Mouse (Mus musculus) heart, postnatal 0 days (tissue): Measurements from ENCODE around the gene Pter. TPM values are rescaled to one million over a fixed set of nuclear protein-coding genes. Genes with fewer than 3 reads are reported as not detected.

Source experiments
- ATAC-seq: fragments of 200-750 bp; cut with Nextera tagmentation; 2 replicates; pipeline ENCODE4 v1.8.0; 2017; ENCODE audit warnings: low read depth, moderate number of reproducible peaks, moderate library complexity; ENCODE audit not compliant: insufficient read depth
- DNase-seq: peaks from one replicate; pipeline ENCODE4 v3.0.0-alpha.2; 2016; ENCODE audit warnings: low spot score
- H3K27ac ChIP-seq: fragments of 300-500 bp; sonication (generic); 2 replicates; pipeline ENCODE4 v1.5.1; 2014; ENCODE audit warnings: low read depth, mild to moderate bottlenecking
- H3K27me3 ChIP-seq: fragments of 300-500 bp; sonication (generic); 2 replicates; pipeline ENCODE4 v1.6.1; 2014; ENCODE audit warnings: low read length, mixed read lengths; ENCODE audit not compliant: control insufficient read depth, insufficient read depth
- H3K36me3 ChIP-seq: fragments of 300-500 bp; sonication (generic); replicated peaks from 2 replicates; pipeline ENCODE4 v1.6.1; 2014; ENCODE audit warnings: low read length, mixed read lengths; ENCODE audit not compliant: control insufficient read depth, insufficient read depth
- H3K4me1 ChIP-seq: fragments of 300-500 bp; sonication (generic); 2 replicates; pipeline ENCODE4 v1.6.1; 2014; ENCODE audit warnings: antibody characterized with exemption; ENCODE audit not compliant: control insufficient read depth, insufficient read depth
- H3K4me2 ChIP-seq: fragments of 300-500 bp; sonication (generic); 2 replicates; pipeline ENCODE4 v1.6.1; 2014; ENCODE audit warnings: low read depth, mild to moderate bottlenecking, low read length, moderate library complexity
- H3K4me3 ChIP-seq: fragments of 300-500 bp; sonication (generic); 2 replicates; pipeline ENCODE4 v1.5.1; 2014; ENCODE audit warnings: low read depth, low read length
- H3K9ac ChIP-seq: fragments of 300-500 bp; sonication (generic); replicated peaks from 2 replicates; pipeline ENCODE4 v1.6.1; 2014; ENCODE audit warnings: low read depth, low read length, mixed read lengths
- H3K9me3 ChIP-seq: fragments of 300-500 bp; sonication (generic); replicated peaks from 2 replicates; pipeline ENCODE4 v1.6.1; 2016; ENCODE audit warnings: low read length; ENCODE audit not compliant: control insufficient read depth
- CTCF ChIP-seq: IDR thresholded peaks from 2 replicates; pipeline ENCODE4 v1.5.1; 2016; ENCODE audit warnings: antibody characterized with exemption, control low read depth, low read depth
- EP300 ChIP-seq: IDR thresholded peaks from 2 replicates; pipeline ENCODE4 v1.6.1; 2016; ENCODE audit warnings: antibody characterized with exemption, low read depth
- WGBS: fragments of 180-500 bp; shearing (Covaris S2); extraction: QIAGEN DNeasy Blood & Tissue Kit; methylation state at CpG from one replicate; pipeline ENCODE4 v1.1.7; 2014; 5-methylcytosine and 5-hydroxymethylcytosine counted together
- polyA plus RNA-seq: library from polyadenylated mRNA; unstranded; fragments of >200 nt; fragmentation: Nextera tagmentation; extraction: Ambion mirVana; gene quantifications from 2 replicates; pipeline ENCODE4 v1.2.1, GENCODE M21; 2015
- total RNA-seq: library from RNA; depleted of rRNA; stranded (reverse); fragments of >200 nt; gene quantifications from 2 replicates; pipeline ENCODE4 v1.2.3, GENCODE M21; 2014; ENCODE audit warnings: low replicate concordance; rRNA removed

Gene Pter
- total RNA-seq = 11.7 and 19.8 TPM in 2 replicates
- 13.8 and 14.6 TPM in 2 replicates for polyA plus RNA-seq

DNA sequence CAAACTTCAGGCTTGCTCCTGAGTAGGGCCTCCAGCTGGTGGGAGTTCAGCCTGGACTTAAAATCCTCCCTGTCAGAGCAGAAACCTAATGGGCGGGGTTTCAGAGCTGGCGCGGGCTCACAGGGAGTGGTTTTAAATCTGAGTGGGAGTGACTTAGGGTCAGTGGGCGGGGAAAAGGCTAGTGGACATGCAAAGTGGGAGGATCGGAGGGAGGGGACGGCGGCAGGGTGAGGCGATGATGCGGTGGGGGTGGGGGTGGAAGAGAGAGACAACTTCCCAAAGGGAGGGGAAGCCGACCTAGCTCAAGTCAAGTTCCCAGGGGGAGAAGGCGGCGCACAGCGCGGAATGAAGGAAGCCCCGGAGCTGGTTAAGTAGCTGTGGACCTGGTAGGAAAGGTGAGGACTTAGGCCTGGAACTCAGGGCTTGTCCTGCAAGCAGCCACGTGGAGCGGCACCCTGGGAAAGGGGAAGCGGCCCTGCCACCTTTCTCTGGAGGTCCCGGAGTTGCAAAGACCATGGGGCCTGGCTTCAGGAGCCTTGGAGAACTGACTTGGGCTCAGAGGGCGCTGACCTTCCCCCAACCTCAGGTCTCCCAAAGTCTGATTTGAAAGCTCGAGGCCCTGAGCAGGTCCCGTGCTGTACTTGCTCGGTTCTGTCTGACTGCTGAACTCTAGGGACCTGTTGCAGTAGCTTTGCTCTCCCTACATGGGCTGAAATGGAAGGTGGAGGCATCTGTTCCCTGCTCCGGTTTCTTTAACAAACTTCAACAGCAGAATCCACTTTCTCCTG, at the start of gene Pter:
Gene Pter (plus strand): TSS at position 238 of the 788 bp plus-strand sequence.
- TF ChIP-seq EP300 (no peak), CTCF (no peak)
- DNase-seq (peak; percentile 96), ATAC-seq (peak; percentile 99)
- H3K27me3 ChIP-seq = no peaks in the 10 kb centered on the region
- H3K4me2 ChIP-seq = peak within 1 kb of the TSS; percentile 69
- H3K4me3 ChIP-seq = peak within 1 kb of the TSS; percentile 59
- peak within 1 kb of the TSS; percentile 77 for H3K27ac ChIP-seq
- WGBS = under 1% methylated on average over 24 of the region's 24 CpGs
- peaks cover 7% of the 10 kb centered on the region for H3K4me1 ChIP-seq
- H3K9ac ChIP-seq = peak within 1 kb of the TSS; percentile 57
- no peaks in the 10 kb centered on the region for H3K9me3 ChIP-seq
- H3K36me3 ChIP-seq = no peaks in the 10 kb centered on the region

DNA sequence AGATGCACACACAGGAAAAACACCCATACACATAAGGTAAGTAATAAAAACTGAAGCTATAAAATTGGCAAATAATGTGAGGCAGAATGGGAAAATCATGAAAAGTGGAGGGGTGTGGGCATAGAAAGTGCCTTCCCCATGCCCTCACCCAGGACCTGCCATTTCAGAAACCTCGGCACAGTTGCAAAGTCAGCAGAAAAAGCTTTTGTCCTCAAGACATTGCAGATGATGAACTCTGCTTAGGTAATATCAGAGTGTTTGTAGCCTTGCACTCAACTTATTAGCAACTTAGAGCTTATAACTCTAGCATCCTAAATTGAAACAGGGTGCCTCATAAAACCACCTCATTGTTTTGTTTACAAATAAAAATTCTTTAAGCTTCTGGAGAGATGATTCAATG, 49.6 kb upstream of the Pter start:
- no peak overlapping the region for H3K9ac ChIP-seq
- H3K27me3 ChIP-seq = no peaks in the 10 kb centered on the region
- no peak overlapping the region for H3K27ac ChIP-seq
- 70% methylated on average over 1 of the region's 1 CpGs for WGBS
- TF ChIP-seq EP300 = no peak
- TF ChIP-seq CTCF = no peak
- ATAC-seq (no peak), DNase-seq (no peak)
- H3K4me2 ChIP-seq = no peak overlapping the region
- no peaks in the 10 kb centered on the region for H3K4me1 ChIP-seq
- H3K36me3 ChIP-seq = no peaks in the 10 kb centered on the region
- H3K9me3 ChIP-seq = no peaks in the 10 kb centered on the region
- no peak overlapping the region for H3K4me3 ChIP-seq

DNA sequence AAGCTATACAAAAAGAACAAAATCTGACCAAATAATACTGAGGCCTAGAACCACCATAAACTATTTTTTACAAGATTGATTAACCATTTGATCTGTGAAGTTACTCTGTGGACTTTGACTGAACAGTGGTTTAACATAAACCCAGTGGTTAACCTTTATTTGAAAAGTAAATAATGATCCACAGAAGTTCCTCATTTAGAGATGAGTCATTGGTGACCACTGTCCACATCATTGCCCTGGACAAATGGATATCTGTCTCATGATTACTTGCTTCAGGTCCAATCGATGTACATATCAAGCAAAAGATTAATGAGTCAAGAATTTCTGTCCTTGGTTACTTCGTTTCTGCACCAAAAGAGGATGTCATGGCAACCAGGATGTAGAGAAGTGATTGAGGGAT, 44.3 kb upstream of the Pter start:
- TF ChIP-seq CTCF (no peak), EP300 (no peak)
- H3K27me3 ChIP-seq = no peaks in the 10 kb centered on the region
- no peaks in the 10 kb centered on the region for H3K4me1 ChIP-seq
- H3K36me3 ChIP-seq = no peaks in the 10 kb centered on the region
- no peak for DNase-seq
- H3K9ac ChIP-seq = no peak overlapping the region
- H3K27ac ChIP-seq = no peak overlapping the region
- H3K4me2 ChIP-seq = no peak overlapping the region
- no peaks in the 10 kb centered on the region for H3K9me3 ChIP-seq
- 66% methylated on average over 2 of the region's 2 CpGs for WGBS
- no peak overlapping the region for H3K4me3 ChIP-seq
- ATAC-seq = no peak

DNA sequence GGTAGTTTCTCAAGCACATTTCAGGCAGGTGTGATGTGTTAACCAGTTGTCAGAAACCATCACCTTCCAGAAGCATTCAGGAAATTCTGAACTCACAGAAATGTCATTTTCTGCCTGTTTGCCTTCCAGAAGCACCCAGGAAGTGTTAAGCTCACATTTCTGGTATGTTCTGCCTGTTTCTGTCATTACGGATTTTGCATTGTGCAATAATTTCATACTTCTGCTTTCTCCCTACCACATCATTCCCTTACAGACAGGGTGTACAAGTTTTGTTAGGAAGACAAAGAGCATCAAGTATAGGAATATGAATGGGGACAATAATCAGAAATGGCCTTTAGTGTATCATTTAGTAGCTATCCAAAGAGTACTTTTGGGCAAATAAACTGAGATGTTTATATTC, 42.8 kb upstream of the Pter start:
- Histone ChIP-seq H3K9ac (no peak overlapping the region), H3K9me3 (no peaks in the 10 kb centered on the region), H3K4me1 (no peaks in the 10 kb centered on the region), H3K36me3 (no peaks in the 10 kb centered on the region), H3K4me3 (no peak overlapping the region), H3K4me2 (no peak overlapping the region), H3K27me3 (no peaks in the 10 kb centered on the region), H3K27ac (no peak overlapping the region)
- TF ChIP-seq CTCF (no peak), EP300 (no peak)
- WGBS = 86% methylated on average over 1 of the region's 1 CpGs
- DNase-seq (no peak), ATAC-seq (no peak)

DNA sequence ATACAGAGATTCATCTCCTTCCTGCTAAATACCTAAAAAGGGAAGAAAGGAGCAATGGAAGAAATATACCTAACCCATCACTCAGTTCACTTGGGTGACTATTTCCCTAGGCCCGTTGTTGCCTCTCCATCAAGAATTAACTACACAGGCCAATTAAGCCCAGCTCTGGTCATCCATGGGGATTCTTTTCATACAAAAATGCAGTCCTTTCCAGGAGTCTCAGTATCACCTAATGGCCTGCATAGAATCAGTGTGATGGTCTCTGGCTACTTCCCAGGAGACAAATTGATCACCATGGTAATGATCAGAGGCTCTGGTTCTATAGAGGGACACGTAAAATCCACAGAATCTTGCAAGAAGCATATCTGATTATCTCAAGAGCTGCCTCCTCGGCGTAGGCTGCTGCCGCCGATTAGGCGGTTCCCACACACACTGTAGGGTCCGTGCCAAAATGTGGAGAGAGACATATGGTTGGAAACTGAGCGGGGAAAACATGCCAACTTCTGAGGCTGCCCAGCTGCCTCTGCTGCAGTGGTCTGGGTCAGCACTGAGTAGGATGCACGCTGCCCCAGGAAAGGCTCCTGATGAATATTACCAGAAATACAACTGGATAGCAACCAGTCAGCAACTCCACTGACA, 40.4 kb upstream of the Pter start:
- WGBS = 65% methylated on average over 10 of the region's 10 CpGs
- no peak for ATAC-seq
- Histone ChIP-seq H3K9ac (no peak overlapping the region), H3K27me3 (no peaks in the 10 kb centered on the region), H3K4me2 (no peak overlapping the region), H3K9me3 (no peaks in the 10 kb centered on the region), H3K4me3 (no peak overlapping the region), H3K4me1 (no peaks in the 10 kb centered on the region), H3K36me3 (no peaks in the 10 kb centered on the region), H3K27ac (no peak overlapping the region)
- DNase-seq = no peak
- no peak for TF ChIP-seq EP300
- TF ChIP-seq CTCF = no peak
